Mouse (Mus musculus) inflammation-experienced regulatory T-cells, adult 6 months (primary cell): ENCODE results near the gene Palm. TPM values are rescaled to one million over a fixed set of nuclear protein-coding genes. Genes with fewer than 3 reads are reported as not detected.
A peak's percentile ranks its signal among the peaks of the same experiment; 100 is the strongest.
"Not testable (repeated sequence)": the region's sequence is repeated elsewhere in the genome, so short reads cannot be mapped to it uniquely, and the experiment has no call there.

Source experiments
- ATAC-seq: one replicate; pipeline ENCODE4 v1.8.0; 2017
- polyA plus RNA-seq, 3 experiments: library from polyadenylated mRNA; unstranded; fragments of 100-300 nt; shearing (Covaris generic); gene quantifications; one replicate each; pipeline ENCODE4 v1.2.1; 2017

The Palm gene
- polyA plus RNA-seq = under 1 TPM in 1 of 3 experiments, not detected in 2; 0.43 TPM

DNA sequence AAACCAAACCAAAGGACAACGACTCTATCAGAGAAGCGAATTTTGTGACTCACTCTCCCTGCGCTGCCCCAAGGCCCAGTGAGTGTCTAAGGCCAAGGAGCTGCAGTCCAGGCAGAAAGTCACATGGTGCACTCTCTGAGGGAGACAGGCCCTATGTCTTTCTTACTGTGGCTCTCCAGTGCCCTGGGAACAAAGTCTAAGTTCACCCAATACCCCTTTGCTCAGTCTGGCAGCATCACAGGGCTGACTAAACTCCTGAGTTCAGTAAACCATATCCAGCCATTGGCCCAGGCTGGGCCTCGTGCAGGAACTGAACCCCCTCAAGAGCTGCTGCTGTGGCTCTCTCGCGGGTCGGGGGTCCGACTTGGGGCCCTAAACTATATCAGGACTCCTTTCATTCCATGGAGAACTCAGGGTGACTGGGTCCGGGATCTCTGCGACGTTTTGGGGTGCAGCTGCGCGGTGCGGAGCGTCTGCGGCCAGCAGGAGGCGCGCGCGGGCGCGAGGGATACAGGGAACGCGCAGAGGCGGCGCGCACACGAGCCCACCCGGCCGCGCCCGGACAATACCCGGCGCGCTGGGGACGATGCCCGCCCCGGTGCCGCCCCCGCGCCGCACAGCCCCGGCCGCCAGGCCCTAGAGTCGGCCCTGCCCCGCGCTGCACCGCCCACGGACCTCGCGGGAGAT is at the start of gene Palm:
Gene Palm (plus strand): TSS at position 522 of the 687 bp plus-strand sequence.
- ATAC-seq = peak; percentile 68

GRCm38 (mm10) chr10:79743650-79744365 is 49.6 kb upstream of the Palm start:
- ATAC-seq = no peak

DNA sequence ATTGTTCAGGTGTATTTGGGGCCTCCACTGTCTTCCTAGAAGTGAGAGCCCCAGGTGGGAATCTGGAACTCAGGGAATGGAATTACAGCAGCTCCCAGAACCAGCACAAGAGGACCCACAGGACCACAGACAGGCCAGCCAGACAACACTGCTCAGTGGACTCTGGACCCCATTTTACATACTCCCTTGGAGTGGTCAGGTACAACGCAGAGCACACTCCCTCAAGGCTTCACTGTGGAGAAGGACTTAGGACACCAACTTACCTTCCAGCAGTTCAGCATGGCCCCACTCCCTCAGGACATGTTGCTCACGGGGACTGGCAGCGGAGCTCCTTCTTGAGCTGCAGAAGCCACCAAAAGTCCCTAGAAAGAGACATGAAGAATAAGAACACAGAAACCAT is 48.0 kb upstream of the Palm start:
- no peak for ATAC-seq

DNA sequence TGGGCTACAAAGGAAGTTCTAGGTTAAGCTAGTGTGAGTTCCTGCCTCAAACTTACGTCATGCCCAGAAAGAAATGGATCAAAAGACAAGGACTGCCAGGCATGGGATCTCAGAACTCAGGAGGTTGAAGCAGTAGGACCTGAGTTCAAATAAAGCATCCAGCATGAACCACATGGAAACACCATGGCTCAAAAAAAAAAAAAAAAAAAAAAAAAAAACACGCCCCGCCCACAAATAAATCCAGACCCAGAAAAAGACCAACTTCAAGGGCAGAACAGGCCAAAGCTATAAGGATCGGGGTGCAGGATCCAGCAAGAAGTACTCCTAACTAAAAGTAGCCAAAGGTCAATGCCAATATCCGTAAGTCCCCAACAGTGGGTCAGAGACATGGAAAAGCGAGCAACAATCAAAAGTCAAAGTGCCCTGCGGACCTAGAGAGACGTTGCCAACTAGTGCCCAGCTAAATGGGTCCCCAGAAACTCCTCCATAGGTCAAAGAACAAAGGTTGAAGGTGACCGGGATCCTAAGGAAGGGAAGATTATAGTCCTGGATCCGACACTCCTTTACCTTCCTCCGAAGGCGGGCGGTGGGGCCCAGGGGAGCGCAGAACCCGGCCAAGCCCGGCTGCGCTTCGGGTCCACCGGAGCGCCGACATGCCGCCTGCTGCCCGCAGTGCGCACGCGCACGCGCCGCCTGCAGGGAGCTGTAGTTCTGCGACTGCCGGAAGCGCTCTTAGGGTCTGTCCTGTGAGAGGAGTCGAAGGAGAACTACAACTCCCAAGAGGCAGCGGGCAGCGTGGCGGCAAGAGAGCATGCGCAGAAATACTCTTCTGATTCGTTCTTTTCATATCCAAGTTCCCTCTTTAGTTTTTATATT is 47.2 kb upstream of the Palm start, which contains the start of gene Polrmt:
Gene Polrmt (minus strand): TSS at position 684 of the 876 bp plus-strand sequence.
- ATAC-seq = peak; percentile 99

DNA sequence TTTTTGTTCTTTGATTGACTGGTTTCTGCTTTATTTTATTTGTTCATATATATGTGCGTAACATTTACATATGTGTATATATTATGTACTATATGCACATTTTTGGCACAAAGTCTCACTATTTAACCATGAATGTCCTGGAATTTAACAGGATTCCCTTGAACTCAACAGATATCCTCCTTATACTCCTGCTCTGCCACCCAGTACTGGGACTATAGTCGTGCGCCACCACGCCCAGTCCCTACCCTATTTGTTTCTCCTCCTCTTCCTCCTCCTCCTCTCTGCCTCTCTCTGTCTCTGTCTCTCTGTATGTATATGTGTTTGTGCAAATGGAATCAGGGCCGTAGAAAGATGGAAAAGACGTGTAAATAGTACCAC is 46.6 kb upstream of the Palm start:
- no peak for ATAC-seq

DNA sequence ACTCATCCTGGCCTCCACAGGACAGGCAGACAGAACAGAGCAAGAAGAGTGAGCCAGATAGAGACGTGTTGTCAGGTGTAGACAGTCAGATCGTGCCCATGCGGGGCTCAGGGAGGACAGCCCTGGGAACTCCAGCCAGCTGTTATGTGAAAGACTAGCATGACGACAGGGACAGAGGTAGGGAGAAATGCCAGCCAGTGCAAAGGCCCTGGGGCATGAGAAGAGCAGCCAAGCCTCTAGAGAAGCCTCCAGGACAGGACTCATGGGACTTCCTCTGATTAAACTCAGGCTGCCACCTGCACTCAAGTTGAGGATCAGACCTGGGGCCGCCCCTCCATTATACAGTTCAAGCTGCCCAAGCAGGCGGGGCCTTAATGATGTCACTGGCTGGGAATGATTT is 44.9 kb upstream of the Palm start:
- no peak for ATAC-seq

DNA sequence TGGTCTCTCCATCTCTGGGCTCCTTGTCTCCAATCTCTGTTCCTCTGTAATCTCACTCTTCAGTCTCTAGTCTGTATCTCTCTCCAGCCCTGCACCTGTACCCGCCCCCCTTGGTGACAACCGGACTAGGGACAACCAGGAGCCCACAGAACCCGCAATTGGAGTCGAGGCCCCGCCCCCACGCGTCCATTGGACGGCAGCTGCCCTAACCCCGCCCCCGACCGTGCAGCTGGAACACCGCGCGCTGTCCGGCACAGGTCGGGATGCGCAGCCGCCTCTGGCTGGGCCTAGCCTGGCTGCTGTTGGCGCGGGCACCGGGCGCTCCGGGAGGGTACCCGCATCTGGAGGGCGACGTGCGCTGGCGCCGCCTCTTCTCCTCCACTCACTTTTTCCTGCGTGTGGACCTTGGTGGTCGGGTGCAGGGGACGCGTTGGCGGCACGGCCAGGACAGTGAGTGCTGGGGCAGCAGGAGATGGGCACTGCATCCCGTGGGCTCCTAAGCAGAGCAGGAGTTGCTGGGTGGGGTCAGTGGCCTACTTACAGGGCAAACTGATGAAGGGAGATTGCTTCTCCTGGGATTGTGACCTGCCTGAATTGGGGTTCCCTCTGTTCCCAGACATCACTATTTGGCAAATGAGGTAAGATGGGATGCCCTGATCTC is 38.4 kb upstream of the Palm start, which contains the start of gene Fgf22:
Gene Fgf22 (plus strand): TSS at position 221 of the 661 bp plus-strand sequence.
- ATAC-seq = no peak

DNA sequence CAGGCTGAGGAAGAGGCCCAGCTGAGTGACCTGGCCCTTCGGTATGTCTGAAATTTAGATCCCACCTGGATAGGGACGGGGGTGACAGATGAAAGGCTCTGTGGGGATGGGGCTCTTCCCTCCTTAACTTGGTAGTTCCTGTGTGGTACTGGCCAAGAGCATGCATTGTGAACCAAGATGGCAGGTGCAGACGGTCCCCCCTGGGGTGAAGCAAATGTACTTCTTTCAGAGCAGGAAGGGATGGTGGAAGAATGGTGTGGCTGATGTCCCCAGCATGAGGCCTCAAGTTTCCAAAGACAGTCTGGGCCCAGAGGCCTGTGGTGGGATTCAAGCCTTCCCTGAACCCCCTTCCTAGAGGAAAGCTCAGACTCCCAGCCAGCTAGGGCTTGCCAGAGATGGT is 37.5 kb upstream of the Palm start:
- ATAC-seq = no peak

GRCm38 (mm10) chr10:79756660-79757059 is 36.7 kb upstream of the Palm start:
- no peak for ATAC-seq

DNA sequence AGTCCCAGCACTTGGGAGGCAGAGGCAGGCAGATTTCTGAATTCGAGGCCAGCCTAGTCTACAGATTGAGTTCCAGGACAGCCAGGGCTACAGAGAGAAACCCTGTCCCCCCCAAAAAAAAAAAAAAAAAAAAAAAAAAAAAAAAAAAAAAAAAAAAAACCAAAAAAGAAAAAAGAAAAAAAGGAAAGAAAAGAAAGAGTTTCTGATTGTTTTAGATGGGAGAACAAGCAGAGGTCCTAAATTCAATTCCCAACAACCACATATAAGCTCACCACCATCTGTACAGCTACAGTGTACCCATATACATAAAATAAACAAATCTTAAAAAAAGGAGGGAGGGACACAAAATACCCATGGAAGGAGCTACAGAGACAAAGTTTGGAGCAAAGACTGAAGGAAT is 33.7 kb upstream of the Palm start:
- not testable (repeated sequence) for ATAC-seq

DNA sequence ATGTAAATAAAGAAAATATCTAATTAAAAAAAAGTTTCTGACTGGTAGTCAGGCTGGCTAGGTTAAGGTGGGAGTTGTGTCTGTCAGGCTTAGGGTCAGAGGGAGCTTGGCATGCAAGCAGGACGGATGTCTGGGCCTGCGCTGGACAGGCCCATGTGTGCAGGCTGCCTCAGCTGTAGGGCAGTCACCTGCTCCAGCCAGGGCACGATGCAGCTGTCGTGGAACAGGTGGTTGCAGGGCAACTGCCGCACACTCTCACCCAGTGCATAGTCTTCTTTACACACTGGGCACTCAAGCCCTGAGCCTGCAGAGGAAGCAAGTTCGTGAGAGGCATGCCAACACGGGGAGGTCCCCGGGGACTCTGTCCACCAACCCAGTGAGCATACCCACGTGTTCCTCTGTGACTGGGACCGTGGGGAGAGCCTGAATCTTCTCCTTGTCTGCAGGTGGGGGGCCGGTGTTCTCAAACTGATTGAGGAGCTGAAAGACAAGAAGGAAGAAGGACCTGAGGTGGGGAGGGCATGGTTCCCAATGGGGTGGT is 32.7 kb upstream of the Palm start:
- ATAC-seq = no peak

GRCm38 (mm10) chr10:79762875-79763274 is 30.5 kb upstream of the Palm start:
- ATAC-seq = no peak

GRCm38 (mm10) chr10:79764234-79764633 is 29.1 kb upstream of the Palm start:
- ATAC-seq = no peak

DNA sequence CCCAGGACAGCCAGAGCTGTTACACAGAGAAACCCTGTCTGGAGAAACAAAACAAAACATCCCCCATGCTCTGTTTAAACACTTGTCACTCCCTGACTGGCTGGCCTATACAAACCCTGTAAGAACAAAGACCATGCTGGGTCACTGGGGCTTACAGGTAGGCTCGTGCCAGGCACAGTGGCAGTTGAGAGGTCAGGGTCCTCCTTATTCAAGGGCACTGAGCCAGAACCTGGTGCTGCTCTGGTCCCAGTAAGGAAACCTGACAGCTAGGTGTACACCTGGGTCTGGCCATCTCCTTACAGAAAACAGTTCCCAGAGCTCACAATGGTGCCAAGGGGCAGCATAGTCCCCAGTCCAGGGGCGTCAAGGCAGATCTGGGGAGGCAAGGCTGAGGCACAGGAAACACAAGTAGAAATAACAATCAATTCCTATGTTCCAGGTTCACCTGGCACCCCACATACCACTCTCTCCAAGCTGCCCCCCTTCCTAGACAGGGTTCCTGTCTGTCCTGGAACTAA is 28.1 kb upstream of the Palm start:
- no peak for ATAC-seq

DNA sequence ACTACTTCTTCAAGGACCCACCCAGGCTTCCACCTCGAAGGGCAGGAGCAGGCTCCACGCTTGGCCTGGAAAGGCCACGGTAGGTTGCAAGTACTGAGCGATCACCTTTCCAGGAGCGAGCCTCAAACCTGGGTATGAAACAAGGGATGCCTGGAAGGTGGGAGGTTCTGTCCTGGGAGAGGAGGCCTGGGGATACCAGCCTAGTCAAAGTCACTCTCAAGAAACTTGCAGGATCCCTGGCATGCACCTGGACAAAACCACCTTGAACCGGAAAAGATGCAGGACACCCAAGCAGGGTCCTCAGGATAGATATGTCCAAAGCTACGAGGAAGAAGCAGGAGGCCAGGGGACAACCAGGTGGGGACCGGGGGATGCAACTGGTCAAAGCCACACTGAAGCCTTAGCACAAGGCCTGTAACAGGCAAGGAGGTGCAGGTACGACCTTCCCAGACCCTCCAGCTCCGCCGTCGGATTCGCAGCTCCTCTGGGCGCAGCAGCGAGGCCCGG is 27.3 kb upstream of the Palm start:
- ATAC-seq = no peak

DNA sequence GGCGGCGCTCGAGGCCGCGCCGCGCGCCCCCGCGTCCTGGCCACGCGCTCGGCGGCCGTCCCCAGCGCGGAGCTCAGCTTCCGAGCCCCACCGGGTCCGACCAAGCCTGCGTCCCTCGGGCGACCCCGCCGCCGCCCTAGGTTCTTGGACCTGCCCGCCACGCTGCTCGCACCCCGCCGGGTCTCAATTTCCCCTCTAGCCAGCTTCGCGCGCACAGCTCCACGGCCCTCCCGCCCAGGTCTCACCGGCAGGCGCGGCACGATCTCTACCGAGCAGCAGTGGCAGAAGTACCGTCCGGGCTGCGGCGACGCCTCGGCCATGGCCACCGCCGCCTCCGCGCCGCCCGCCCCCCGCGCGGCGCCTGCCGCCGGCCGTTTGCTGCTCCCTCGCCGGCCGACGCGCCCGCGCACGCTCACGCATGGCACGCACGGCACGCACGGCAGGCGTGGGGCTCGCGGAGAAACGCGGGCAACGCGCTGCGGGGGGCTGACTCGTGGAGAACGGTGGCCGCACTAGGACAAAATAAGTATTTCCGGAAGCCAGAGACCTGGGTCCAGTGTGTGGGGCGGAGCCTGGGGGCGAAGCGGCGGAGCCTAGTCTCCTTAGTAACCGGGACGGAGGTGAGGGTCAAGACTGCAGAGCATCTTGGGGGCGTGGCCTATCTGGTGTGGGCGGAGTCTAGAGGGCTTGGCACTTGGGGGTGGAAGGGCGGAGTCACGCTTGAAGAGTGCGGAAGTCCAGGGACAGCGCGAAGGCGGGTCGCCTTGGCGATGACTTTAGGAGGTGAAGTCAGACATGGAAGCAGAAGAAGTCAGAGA is 26.7 kb upstream of the Palm start, which contains the start of gene Rnf126:
Gene Rnf126 (minus strand): TSS at position 445 of the 818 bp plus-strand sequence.
- ATAC-seq = peak; percentile 92

DNA sequence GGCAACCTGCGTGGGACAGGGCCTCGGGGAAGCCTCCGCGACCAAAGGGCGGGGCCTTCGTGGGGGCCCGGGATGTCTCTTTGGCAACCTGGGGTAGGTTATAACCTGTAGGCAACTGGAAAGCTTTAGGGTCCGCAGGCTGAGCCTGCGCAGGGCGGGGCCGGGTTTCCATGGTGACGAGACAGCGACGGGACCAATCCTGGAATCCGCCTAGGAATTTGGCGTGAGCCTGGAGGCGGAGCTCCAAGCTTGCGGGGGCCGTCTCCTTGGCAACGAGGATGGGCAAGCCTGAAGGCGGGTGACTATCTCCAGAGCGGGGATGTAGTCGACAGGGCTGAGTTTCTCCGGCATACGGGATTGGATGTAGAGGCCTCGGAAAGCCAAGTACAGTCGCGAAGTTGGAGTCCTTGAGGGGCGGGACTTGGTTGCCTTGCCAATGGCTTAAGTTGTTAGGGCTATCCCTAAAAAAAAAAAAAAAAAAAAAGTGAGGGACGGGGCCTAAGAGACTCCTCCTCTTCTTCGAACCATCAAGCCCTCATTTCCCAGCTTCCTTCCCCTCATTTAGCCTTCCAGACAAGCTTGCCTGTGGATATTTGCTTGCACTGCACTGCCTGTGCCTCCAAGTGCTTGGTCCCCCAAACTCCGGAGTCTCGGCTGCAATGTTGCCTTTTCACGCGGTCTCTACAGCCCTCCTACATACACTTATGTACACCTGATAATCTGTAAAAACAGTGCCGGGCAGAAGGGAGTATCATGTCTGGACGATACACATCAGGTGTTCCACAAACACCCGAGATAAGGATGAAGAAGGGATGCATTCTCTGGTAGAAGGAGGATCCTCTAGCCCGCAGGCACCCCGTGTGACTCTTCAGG is 25.8 kb upstream of the Palm start:
- peak; percentile 33 for ATAC-seq

DNA sequence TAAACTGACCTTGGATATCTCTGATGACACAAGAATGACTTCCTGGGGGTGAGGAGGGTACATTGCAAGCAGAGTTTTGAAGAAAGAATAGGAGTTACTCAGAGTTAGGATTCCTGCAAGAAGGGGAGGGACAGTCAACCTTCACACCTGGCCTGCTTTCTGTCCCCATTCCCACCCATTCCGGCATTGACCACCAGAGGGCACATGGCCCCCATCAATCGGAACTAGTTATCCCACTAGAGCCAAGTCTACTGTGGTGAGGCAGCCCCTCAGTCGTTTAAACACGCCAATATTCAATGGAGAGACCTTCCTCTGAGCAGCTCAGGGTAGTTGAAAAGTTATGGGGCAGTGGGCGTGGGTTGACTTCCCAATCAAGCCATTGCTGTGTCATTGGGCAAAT is 25.0 kb upstream of the Palm start:
- ATAC-seq = no peak

- no peak for ATAC-seq
Measured at GRCm38 (mm10) chr10:79769329-79769728, 24.0 kb upstream of the Palm start.

- no peak for ATAC-seq
Measured at GRCm38 (mm10) chr10:79772320-79772719, 21.1 kb upstream of the Palm start.
